Mouse (Mus musculus): ENCODE results near the gene 2810021J22Rik.

GRCm38 (mm10) chr11:58867954-58868330, 926 bp downstream of the 2810021J22Rik start:
- TF ChIP-seq CTCF (IDR thresholded peaks at IDR 0.05; ENCODE audit: extremely low read depth, insufficient read length, insufficient replicate concordance, low read depth, low read length) (no peak), POLR2A (IDR thresholded peaks at IDR 0.05; ENCODE audit: low read depth, low read length) (no peak)

All from small intestine, adult 2 months (tissue).